Mouse (Mus musculus) MEL (cell line): ENCODE data around the gene Galnt10.

ENCODE experiments used
- CHD1 ChIP-seq: IDR thresholded peaks from 2 replicates; pipeline ENCODE4 v1.6.1; 2012; ENCODE audit warnings: low read depth, mild to moderate bottlenecking, inconsistent platforms, low read length, improper control_type of control experiment
- CTCF ChIP-seq, 3 experiments: IDR thresholded peaks in 2 of 3; conservative IDR thresholded peaks in 1 of 3; 2 replicates each; pipeline ENCODE4 v1.5.1; 2011 to 2012; ENCODE audit warnings: low read length in 3 of 3, low read depth in 2 of 3, mild to moderate bottlenecking in 2 of 3, improper control_type of control experiment in 1 of 3, inconsistent platforms in 1 of 3, mixed read lengths in 1 of 3, moderate library complexity in 1 of 3; ENCODE audit not compliant: control insufficient read depth in 1 of 3, insufficient read depth in 1 of 3, poor library complexity in 1 of 3, severe bottlenecking in 1 of 3
- E2F4 ChIP-seq: IDR thresholded peaks from 2 replicates; pipeline ENCODE4 v1.6.1; 2011; ENCODE audit warnings: low read depth, low read length, improper control_type of control experiment, borderline replicate concordance
- ELF1 ChIP-seq: IDR thresholded peaks from 2 replicates; pipeline ENCODE4 v1.6.1; 2014; ENCODE audit warnings: low read depth, mild to moderate bottlenecking, inconsistent platforms, low read length, improper control_type of control experiment, moderate library complexity
- MAZ ChIP-seq: IDR thresholded peaks from 2 replicates; pipeline ENCODE4 v1.6.1; 2012; ENCODE audit warnings: low read depth, mild to moderate bottlenecking, inconsistent platforms, low read length, improper control_type of control experiment
- NRF1 ChIP-seq: IDR thresholded peaks from 2 replicates; pipeline ENCODE4 v1.6.1; 2014; ENCODE audit warnings: low read depth, mild to moderate bottlenecking, inconsistent platforms, low read length, improper control_type of control experiment, moderate library complexity; ENCODE audit not compliant: poor library complexity, insufficient read depth, severe bottlenecking
- POLR2A ChIP-seq, 2 experiments: IDR thresholded peaks; 2 replicates each; pipeline ENCODE4 v1.6.1; 2011 to 2012; ENCODE audit warnings: low read length in 2 of 2, mild to moderate bottlenecking in 2 of 2, control low read depth in 1 of 2, improper control_type of control experiment in 1 of 2, low read depth in 1 of 2, moderate library complexity in 1 of 2; ENCODE audit not compliant: control insufficient read depth in 1 of 2, insufficient read depth in 1 of 2, poor library complexity in 1 of 2
- POLR2AphosphoS2 ChIP-seq: IDR thresholded peaks from 2 replicates; pipeline ENCODE4 v1.6.1; 2011; ENCODE audit warnings: low read length, improper control_type of control experiment
- TAL1 ChIP-seq: IDR thresholded peaks from 2 replicates; pipeline ENCODE4 v1.6.1; 2012; ENCODE audit warnings: mild to moderate bottlenecking, inconsistent platforms, low read length, moderate library complexity, mixed read lengths
- USF1 ChIP-seq: IDR thresholded peaks from 2 replicates; pipeline ENCODE4 v1.6.1; 2014; ENCODE audit warnings: low read depth, mild to moderate bottlenecking, inconsistent platforms, low read length, improper control_type of control experiment, moderate library complexity
- ZC3H11A ChIP-seq: IDR thresholded peaks from 2 replicates; pipeline ENCODE4 v1.6.1; 2012; ENCODE audit warnings: low read depth, mild to moderate bottlenecking, inconsistent platforms, low read length, improper control_type of control experiment
- ZKSCAN1 ChIP-seq: IDR thresholded peaks from 2 replicates; pipeline ENCODE4 v1.6.1; 2012; ENCODE audit warnings: low read depth, mild to moderate bottlenecking, inconsistent platforms, low read length, improper control_type of control experiment, moderate library complexity

- TF ChIP-seq CTCF (IDR thresholded peaks at IDR 0.05 in 2 of 3, conservative IDR thresholded peaks at IDR 0.05 in 1 of 3; ENCODE audit: control insufficient read depth in 1 of 3, insufficient read depth in 1 of 3, low read depth in 2 of 3, low read length in 3 of 3, poor library complexity in 1 of 3, severe bottlenecking in 1 of 3): no peak
- TF ChIP-seq NRF1: no peak
- TF ChIP-seq TAL1: no peak
- TF ChIP-seq ZC3H11A: no peak
- no peak for TF ChIP-seq CHD1
- TF ChIP-seq ZKSCAN1: no peak
- no peak for TF ChIP-seq ELF1
- TF ChIP-seq USF1: no peak
- no peak for TF ChIP-seq POLR2AphosphoS2
- no peak for TF ChIP-seq MAZ
- TF ChIP-seq POLR2A (IDR thresholded peaks at IDR 0.05; ENCODE audit: control insufficient read depth in 1 of 2, insufficient read depth in 1 of 2, low read depth in 1 of 2, low read length in 2 of 2, poor library complexity in 1 of 2): no peak
- TF ChIP-seq E2F4: no peak
Observed at GRCm38 (mm10) chr11:57773479-57773878, 128.2 kb downstream of the Galnt10 start.
